Mouse (Mus musculus) c-Kit-negative CD71-positive TER-119-positive erythroid progenitor cells, embryonic 14.5 days (primary cell): ENCODE data around the gene Senp6.
"Not testable (repeated sequence)": the region's sequence is repeated elsewhere in the genome, so short reads cannot be mapped to it uniquely, and the experiment has no call there.

Source experiments
- DNase-seq: peaks from one replicate; pipeline ENCODE4 v3.0.0-alpha.2; 2013; ENCODE audit warnings: low read depth, low spot score

Gene Senp6

DNA sequence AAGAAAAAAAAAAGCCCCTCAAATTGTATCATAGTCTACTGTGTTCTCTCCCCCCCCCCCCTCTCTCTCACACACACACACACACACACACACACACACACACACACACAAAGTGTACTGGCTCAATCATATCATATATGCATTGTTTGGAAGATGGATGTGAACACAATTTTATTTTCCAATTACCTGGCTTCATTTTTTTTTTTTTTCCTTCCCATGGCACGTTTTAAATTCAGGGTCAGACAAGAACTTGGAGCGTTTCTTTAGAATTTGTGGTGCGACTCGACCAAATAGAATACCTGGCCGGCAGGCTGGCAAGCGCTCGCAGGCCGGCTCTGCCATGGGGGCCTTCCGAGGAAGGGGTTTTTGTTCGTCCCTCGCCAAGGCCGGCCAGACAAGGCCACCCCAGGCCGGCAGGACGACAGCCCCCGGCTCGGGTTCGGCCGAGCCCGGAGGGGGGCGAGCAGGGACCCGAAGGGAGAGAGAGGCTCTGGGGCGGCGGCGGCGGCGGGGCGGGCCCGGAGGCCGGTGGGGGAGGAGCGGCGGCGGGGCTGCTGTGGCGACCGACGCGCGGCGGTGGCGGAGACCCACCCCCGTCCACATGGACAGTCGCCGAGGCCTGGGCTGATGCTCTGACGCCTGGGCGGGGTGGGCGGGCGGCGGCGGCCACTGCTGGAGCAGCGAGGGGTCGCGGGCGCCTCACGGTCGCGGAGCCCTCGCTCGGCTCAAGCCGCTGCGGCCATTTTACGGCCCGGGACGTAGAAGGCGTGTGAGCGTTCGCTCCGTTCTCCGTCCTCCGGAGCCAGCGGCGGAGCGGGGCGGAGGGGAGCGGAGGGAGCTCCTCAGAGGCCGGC lies at the start of gene Senp6:
Gene Senp6 (plus strand): TSS at position 537 of the 854 bp plus-strand sequence.
- DNase-seq = peak; percentile 47

- no peak for DNase-seq
These were observed 46.3 kb upstream of the Senp6 start for GRCm38 (mm10) chr9:80020429-80020828.

GRCm38 (mm10) chr9:80021648-80022047 lies 45.1 kb upstream of the Senp6 start:
- DNase-seq = no peak

GRCm38 (mm10) chr9:80022821-80023220 lies 43.9 kb upstream of the Senp6 start:
- no peak for DNase-seq

DNA sequence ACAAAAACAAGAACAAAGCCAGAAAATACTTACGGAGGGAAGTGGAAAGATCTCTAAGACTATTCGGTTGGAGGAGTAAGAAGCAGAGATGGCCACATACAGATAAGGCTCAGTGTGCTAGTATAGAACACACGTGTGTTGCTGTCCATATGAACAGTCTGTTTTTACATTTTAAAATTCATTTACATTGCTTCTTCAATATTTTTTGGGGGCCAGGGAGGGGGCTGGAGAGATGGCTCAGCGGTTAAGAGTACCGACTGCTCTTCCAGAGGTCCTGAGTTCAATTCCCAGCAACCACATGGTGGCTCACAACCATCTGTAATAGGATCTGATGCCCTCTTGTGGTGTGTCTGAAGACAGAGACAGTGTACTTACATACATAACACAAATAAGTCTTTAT lies 41.4 kb upstream of the Senp6 start:
- DNase-seq = not testable (repeated sequence)

- peak; percentile 16 for DNase-seq
These were observed 40.7 kb upstream of the Senp6 start for GRCm38 (mm10) chr9:80026017-80026416.

GRCm38 (mm10) chr9:80026581-80027021 lies 40.1 kb upstream of the Senp6 start:
- no peak for DNase-seq

DNA sequence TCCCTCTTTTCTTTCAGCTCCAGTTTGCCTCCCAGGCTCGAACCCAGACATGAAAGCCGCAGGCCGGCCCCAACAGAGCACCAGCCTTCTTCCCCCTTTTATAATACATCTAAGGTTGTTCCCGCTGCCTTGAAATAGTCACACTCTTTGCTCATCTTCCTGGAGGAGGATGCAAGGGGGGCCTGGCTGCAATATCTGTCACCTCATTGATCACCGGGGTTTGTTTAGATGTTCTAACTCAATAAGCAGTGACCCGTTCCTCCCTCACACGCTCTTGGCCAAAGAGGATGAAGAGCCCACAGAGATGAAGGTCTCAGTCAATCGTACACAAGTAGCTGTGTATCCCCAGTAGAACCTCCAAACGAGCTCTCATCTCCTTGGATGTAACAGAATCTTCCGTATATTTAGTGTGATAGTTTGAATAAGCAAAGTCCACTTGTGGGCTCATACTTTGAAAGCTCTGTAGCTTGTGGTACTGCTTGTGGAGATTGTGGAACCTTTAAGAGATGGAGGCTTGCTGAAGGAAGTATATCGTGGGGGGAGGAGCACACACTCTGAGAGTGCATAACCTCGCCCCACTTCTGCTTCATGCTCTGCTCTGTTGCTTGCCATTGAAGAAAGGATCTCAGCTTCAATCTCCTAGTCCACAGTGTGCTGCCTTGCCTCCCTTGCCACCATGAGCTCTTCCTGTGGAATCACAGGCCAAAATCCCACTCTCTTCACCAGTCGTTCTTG lies 29.3 kb upstream of the Senp6 start:
- no peak for DNase-seq

DNA sequence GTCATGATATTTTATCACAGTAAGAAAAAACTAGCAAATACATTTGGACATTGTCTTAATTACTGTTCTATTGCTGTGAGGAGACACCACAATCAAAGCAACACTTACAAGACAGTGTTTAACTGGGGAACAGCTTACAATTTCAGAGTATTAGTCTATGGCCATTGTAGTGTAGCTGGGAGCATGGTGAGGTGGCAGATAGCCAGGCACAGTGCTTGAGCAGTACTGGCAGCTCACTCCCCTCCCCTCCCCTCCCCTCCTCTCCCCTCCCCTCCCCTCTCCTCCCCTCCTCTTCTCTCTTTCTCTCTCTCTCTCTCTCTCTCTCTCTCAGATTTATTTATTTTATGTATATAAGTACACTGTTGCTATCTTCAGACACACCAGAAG lies 28.7 kb upstream of the Senp6 start:
- no peak for DNase-seq

DNA sequence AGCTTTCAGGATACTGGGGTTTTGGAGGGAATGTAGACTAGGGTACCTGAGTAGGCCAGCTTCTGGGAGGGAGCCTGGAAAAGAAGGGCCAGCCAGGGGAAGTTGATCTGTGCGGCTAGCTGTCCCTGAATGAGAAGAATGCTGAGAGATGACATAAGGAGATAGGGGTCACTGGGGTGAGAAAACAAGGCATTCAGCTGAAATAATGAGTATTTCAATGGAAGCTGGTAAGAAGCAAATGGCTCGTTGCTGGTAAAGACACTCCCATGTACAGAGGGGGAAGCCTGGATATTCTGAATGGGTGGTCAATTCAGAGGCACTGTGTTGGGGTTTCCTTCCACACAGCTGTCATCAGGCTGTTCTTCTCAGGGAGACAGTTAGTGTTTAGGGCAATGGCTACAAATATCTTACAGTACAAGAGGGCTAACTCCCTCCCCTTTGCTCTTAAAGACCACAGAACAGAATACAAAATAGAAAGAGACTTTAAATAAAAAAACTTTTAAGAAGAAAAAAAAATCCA lies 27.3 kb upstream of the Senp6 start:
- no peak for DNase-seq

- DNase-seq = not testable (repeated sequence)
These were observed 22.4 kb upstream of the Senp6 start for GRCm38 (mm10) chr9:80044301-80044700.

GRCm38 (mm10) chr9:80049271-80049670 lies 17.4 kb upstream of the Senp6 start:
- DNase-seq = not testable (repeated sequence)

DNA sequence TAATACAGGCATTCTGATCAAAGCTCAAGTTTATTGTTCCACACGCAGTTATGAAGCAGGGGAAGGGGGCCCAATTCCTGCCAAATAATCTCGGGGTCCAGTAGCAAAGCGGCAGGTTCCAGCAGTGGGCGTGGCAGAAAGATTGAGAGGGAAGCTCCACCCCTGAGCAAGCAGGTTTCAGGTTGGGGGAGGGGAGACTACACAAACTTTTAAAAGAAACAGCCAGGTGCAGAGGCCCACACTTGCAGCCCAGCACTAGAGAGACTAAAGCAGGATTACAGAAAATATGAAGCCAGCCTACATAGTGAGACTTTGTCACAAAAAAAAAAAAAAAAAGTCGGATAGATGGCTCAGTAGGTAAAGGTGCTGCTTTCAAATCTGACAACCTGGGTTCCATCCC lies 13.8 kb upstream of the Senp6 start:
- no peak for DNase-seq

GRCm38 (mm10) chr9:80057690-80058089 lies 9.0 kb upstream of the Senp6 start:
- DNase-seq = no peak

DNA sequence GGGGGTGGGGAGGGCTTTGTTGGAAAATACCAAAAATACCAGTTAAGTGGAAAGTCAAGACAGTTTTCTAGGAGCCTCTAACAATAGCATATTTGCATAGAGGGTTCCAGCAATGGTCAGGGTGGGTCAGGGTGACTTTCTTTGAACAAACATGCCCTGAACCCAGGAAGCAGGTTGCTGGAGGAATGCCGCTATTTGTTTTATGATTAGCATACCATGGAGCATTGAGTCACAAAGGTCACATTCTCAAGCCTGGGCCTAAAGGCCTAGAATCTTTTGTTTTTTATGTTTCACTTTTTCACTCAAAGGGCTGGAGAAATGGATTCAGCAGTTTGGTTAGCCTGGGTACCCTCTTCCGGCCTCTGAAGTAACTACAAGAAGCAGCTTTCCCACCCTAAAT lies 1.2 kb upstream of the Senp6 start:
- not testable (repeated sequence) for DNase-seq

GRCm38 (mm10) chr9:80067221-80068027 lies 721 bp downstream of the Senp6 start:
- DNase-seq = peak; percentile 63

DNA sequence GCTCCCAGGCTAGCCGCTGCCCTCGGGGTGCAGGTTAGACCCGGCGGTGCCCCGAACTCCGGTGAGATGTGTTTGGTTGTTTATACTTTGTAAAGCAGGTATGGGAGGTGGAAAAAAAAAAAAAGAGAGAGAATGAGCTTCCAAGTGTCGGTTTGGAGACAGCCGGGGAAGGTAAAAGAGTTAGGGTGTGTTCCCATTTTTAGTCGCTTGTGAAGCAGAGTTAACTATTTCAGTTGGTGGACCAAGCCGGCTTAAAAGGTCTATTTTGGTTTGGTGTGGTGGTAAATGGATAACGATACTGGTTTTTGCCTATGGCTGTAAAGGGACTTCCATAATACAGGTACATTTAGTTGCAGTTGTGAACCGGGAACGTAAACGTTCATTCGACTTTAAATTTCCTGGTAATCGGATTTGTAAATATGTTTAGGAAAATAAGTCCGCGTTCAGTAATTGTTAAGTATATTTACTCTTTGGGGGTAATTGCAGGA lies 1.4 kb downstream of the Senp6 start:
- DNase-seq = no peak

- DNase-seq = peak; percentile 20
These were observed 2.1 kb downstream of the Senp6 start for GRCm38 (mm10) chr9:80068735-80069315.

GRCm38 (mm10) chr9:80070026-80070425 lies 3.3 kb downstream of the Senp6 start:
- DNase-seq = no peak

GRCm38 (mm10) chr9:80071616-80072015 lies 4.9 kb downstream of the Senp6 start:
- DNase-seq = no peak

DNA sequence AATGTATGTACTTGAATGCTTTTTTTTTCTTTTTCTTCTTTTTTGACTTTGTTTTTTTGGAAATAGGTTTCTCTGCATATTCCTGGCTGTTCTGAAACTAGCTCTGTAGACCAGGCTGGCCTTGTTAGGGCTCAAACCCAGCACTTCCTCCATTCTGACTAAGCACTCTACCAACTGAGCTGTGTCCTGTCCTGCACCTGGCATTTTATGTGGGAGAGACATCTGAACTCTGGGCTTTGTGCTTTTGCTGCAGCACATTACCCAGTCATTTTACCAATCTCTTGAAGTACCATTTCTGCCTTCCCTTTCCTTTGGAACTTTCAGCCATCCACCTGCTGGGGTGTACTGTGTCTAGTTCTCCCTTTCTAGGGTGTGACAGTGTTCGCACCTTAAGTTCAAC lies 7.4 kb downstream of the Senp6 start:
- no peak for DNase-seq
